Mouse (Mus musculus) embryonic fibroblast, embryonic 13.5 days (primary cell): Measurements from ENCODE around the gene Stap2.

Experiments
- CTCF ChIP-seq: IDR thresholded peaks from 2 replicates; pipeline ENCODE4 v1.5.1; 2011; ENCODE audit warnings: mild to moderate bottlenecking, control low read depth, low read length, moderate library complexity, borderline replicate concordance; ENCODE audit not compliant: insufficient read depth
- POLR2A ChIP-seq: IDR thresholded peaks from 2 replicates; pipeline ENCODE4 v1.6.1; 2011; ENCODE audit warnings: low read depth, mild to moderate bottlenecking, control low read depth, low read length, moderate library complexity

- TF ChIP-seq CTCF (no peak), POLR2A (no peak)
Measured at GRCm38 (mm10) chr17:56015293-56015692, 9.9 kb upstream of the Stap2 start.
